8 mouse cellular contexts compared by ENCODE assay signal in genomic region chr10:80141243-80141642, GRCm38 (mm10). TPM values are rescaled to one million over a fixed set of nuclear protein-coding genes. Genes with fewer than 3 reads are reported as not detected.
A peak's percentile ranks its signal among the peaks of the same experiment; 100 is the strongest.
DNase-seq lines count a peak whose midpoint lies in the region; ATAC-seq lines count a peak whose summit lies in the region.

No protein-coding gene starts in this region.

- H3K36me3 ChIP-seq in intestine, embryonic 15.5 days = peaks cover 24% of the 10 kb centered on the region

- peak overlapping the region; percentile 90 for H3K27ac ChIP-seq in intestine, embryonic 15.5 days

- DNase-seq in adrenal gland, adult 2 months = peak; percentile 98
- peak; percentile 96 for DNase-seq in embryo, embryonic 11 days
- peak; percentile 96 for DNase-seq in gastrocnemius, postnatal 25 days
- peak; percentile 97 to 99 for DNase-seq in left cerebral cortex, postnatal 25 days (ENCODE audit: low spot score in 2 of 2)
- DNase-seq in mesoderm, embryonic 11.5 days (ENCODE audit: low read depth, low spot score) = peak; percentile 95
- peak; percentile 98 for DNase-seq in right cerebral cortex, postnatal 25 days
- peak; percentile 94 to 96 for DNase-seq in urinary bladder, postnatal 36 days (ENCODE audit: low spot score in 2 of 2)

- peak overlapping the region; percentile 79 for H3K4me3 ChIP-seq in intestine, embryonic 15.5 days (replicated peaks)

- peak overlapping the region; percentile 40 for H3K9ac ChIP-seq in intestine, embryonic 15.5 days

- H3K9me3 ChIP-seq in intestine, embryonic 15.5 days = no peaks in the 10 kb centered on the region

- H3K27me3 ChIP-seq in intestine, embryonic 15.5 days (replicated peaks) = peaks cover 16% of the 10 kb centered on the region

- under 1% methylated on average over 29 of the region's 29 CpGs for WGBS in intestine, embryonic 15.5 days

- ATAC-seq in intestine, embryonic 15.5 days = peak; percentile 67

- H3K4me1 ChIP-seq in intestine, embryonic 15.5 days (replicated peaks) = peaks cover 69% of the 10 kb centered on the region

- peak overlapping the region; percentile 78 for H3K4me2 ChIP-seq in intestine, embryonic 15.5 days (replicated peaks)

- intact Hi-C loops in left cerebral cortex, postnatal 25 days (cut with DNase I) = no loop called here

RNA-seq across cellular contexts. Expression of gene Cbarp, which starts 0.6 kb away (rescaled TPM):
- total RNA-seq in adrenal gland, adult 2 months (2021) = 100 to 1,000 TPM in 1 of 2 experiments, 10 to 100 TPM in 1; 74.5 to 118 TPM
- 84.3 and 84.6 TPM in 2 replicates for polyA plus RNA-seq in adrenal gland, adult 2 months (2012; rRNA removed)
- 1 to 10 TPM; 1.2 to 1.6 TPM for total RNA-seq in gastrocnemius, postnatal 25 days (2021)
- 4.8 and 5.1 TPM in 2 replicates for polyA plus RNA-seq in intestine, embryonic 15.5 days (2015; fragmentation: Nextera tagmentation; extraction: Ambion mirVana)
- total RNA-seq in left cerebral cortex, postnatal 25 days (2021) = 100 to 1,000 TPM; 487 TPM

RNA-seq across cellular contexts. Expression of gene Atp5d, which starts 2.8 kb away (rescaled TPM):
- 100 to 1,000 TPM; 654 to 778 TPM for total RNA-seq in adrenal gland, adult 2 months (2021)
- 5,895 and 6,727 TPM in 2 replicates for polyA plus RNA-seq in adrenal gland, adult 2 months (2012; rRNA removed)
- total RNA-seq in gastrocnemius, postnatal 25 days (2021) = 100 to 1,000 TPM; 634 to 665 TPM
- polyA plus RNA-seq in intestine, embryonic 15.5 days (2015; fragmentation: Nextera tagmentation; extraction: Ambion mirVana) = 701 and 737 TPM in 2 replicates
- total RNA-seq in left cerebral cortex, postnatal 25 days (2021) = 100 to 1,000 TPM; 372 to 381 TPM

RNA-seq across cellular contexts. Expression of gene Midn, which starts 6.8 kb away (rescaled TPM):
- total RNA-seq in adrenal gland, adult 2 months (2021) = 100 to 1,000 TPM in 1 of 2 experiments, 10 to 100 TPM in 1; 75.8 to 115 TPM
- polyA plus RNA-seq in adrenal gland, adult 2 months (2012; rRNA removed) = 233 and 269 TPM in 2 replicates
- 10 to 100 TPM; 33.7 to 34.8 TPM for total RNA-seq in gastrocnemius, postnatal 25 days (2021)
- 14.1 and 16.1 TPM in 2 replicates for polyA plus RNA-seq in intestine, embryonic 15.5 days (2015; fragmentation: Nextera tagmentation; extraction: Ambion mirVana)
- total RNA-seq in left cerebral cortex, postnatal 25 days (2021) = 10 to 100 TPM; 74.3 to 98.7 TPM

RNA-seq across cellular contexts. Expression of gene Cirbp, which starts 24.5 kb away (rescaled TPM):
- total RNA-seq in adrenal gland, adult 2 months (2021) = 10 to 100 TPM; 30.6 to 77.0 TPM
- polyA plus RNA-seq in adrenal gland, adult 2 months (2012; rRNA removed) = 108 and 152 TPM in 2 replicates
- total RNA-seq in gastrocnemius, postnatal 25 days (2021) = 10 to 100 TPM; 17.3 to 21.4 TPM
- polyA plus RNA-seq in intestine, embryonic 15.5 days (2015; fragmentation: Nextera tagmentation; extraction: Ambion mirVana) = 69.4 and 83.9 TPM in 2 replicates
- 10 to 100 TPM; 77.3 to 90.1 TPM for total RNA-seq in left cerebral cortex, postnatal 25 days (2021)

RNA-seq across cellular contexts. Expression of gene Stk11, which starts 25.6 kb away (rescaled TPM):
- 100 to 1,000 TPM; 153 to 156 TPM for total RNA-seq in adrenal gland, adult 2 months (2021)
- 151 and 159 TPM in 2 replicates for polyA plus RNA-seq in adrenal gland, adult 2 months (2012; rRNA removed)
- total RNA-seq in gastrocnemius, postnatal 25 days (2021) = 100 to 1,000 TPM in 1 of 2 experiments, 10 to 100 TPM in 1; 99.8 to 120 TPM
- 14.4 and 21.2 TPM in 2 replicates for polyA plus RNA-seq in intestine, embryonic 15.5 days (2015; fragmentation: Nextera tagmentation; extraction: Ambion mirVana)
- total RNA-seq in left cerebral cortex, postnatal 25 days (2021) = 10 to 100 TPM; 92.1 to 95.0 TPM

Comparison
In these comparisons a context has a peak if more than half of its experiments do, and no peak if none do; other contexts are left out.
1. Peak in every context shown above with its lines: DNase-seq, ATAC-seq, H3K4me3 ChIP-seq and H3K27ac ChIP-seq.
2. RNA of gene Cbarp, which starts 0.6 kb away (total RNA-seq): 487 TPM in left cerebral cortex, postnatal 25 days and 74.5 to 118 TPM in adrenal gland, adult 2 months; 1.2 to 1.6 TPM in gastrocnemius, postnatal 25 days; every median in the first group is over 10 times any median in the second.